Mouse (Mus musculus): Measurements from ENCODE around the gene Derl3.

- no peak for TF ChIP-seq CTCF (IDR thresholded peaks at IDR 0.05; ENCODE audit: low read depth, low read length)
- TF ChIP-seq POLR2A (IDR thresholded peaks at IDR 0.05; ENCODE audit: extremely low read depth, insufficient read depth, low read length): no peak
Observed at GRCm38 (mm10) chr10:75893089-75893750, at the start of gene Derl3.

Measured in liver, adult 2 months (tissue).